Mouse (Mus musculus): Measurements from ENCODE around the gene Ogg1. TPM values are rescaled to one million over a fixed set of nuclear protein-coding genes. Genes with fewer than 3 reads are reported as not detected.

Gene Ogg1
- 12.8 TPM for polyA plus RNA-seq (2017; shearing (Covaris generic))

DNA sequence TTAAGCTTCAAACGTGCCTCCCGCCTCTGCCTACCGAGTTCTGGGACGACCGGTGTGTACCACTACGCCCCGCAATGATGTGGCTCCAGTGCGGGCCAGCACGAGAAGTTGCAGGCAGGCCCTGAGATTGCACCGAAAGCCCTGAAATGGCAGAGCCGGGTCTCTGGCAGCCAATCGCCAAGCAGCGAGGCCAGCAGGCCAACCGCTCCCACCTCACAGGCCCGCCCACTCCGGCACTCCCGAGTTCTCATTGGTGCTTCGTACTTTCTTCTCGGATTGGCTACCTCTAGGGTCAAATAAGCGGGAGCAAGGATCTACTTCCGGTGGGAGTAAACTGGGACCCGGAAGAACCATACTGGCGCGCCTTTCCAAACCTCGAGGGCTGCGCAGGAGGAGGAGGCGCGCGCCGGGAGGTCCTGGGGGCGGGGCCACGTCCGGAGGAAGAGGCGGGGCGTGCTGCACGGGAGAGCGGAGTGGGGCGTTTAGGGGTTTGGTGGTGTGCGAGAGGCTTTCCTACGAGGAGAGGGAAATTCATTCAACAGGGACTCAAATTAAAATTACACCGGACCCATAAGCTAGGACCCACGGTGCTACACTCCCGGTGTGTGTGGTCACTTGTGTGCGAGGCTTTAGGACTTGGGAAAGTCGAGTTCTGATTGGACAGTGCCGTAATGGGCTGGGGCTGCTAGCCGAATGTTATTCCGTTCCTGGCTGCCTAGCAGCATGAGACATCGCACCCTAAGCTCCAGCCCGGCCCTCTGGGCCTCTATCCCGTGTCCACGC lies at the start of gene Ogg1:
Gene Ogg1 (plus strand): TSS at position 440 of the 783 bp plus-strand sequence.

DNA sequence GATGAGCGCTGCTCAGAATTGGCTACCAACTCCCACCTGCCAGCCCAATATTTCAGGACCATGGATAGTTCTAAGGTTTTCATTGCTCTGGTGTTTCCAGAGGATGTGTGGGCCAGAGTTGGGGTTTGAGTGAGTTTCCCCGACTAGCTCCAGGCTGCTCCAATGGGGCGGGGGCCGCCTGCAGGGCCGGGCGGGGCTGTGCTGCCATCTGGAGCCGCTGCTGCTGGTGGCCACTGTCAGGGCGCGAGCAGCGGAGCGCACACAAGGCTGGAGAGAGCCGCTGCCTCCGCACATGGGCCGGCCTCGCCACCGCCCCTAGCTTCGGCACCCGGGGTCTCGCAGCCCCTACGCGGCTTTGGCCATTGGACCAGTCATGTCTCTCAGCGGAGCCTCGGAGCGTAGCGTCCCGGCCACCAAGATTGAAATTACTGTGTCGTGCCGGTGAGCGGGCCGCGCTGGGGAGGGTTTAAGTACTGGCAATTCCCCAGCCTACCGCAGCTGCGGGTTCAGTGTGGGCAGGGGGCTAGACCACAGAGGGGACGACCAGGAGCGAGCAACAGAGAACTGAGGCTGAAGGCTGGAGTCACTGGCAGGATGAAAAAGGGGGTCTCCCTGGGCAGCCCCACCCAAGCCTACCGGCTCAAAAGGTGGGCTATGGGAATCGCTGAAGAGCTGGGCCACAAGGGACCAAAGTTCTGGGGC lies 44.5 kb upstream of the Ogg1 start, which contains the start of gene Cpne9:
Gene Cpne9 (plus strand): TSS at position 207 of the 702 bp plus-strand sequence.

GRCm38 (mm10) chr6:113306986-113307349 lies 19.8 kb upstream of the Ogg1 start, which contains the start of gene Brpf1:
TSS of gene Brpf1 (plus strand) at chr6:113307137.

GRCm38 (mm10) chr6:113343177-113344092 lies 16.7 kb downstream of the Ogg1 start, which contains the start of gene Camk1:
TSS of gene Camk1 (minus strand) at chr6:113343984.

DNA sequence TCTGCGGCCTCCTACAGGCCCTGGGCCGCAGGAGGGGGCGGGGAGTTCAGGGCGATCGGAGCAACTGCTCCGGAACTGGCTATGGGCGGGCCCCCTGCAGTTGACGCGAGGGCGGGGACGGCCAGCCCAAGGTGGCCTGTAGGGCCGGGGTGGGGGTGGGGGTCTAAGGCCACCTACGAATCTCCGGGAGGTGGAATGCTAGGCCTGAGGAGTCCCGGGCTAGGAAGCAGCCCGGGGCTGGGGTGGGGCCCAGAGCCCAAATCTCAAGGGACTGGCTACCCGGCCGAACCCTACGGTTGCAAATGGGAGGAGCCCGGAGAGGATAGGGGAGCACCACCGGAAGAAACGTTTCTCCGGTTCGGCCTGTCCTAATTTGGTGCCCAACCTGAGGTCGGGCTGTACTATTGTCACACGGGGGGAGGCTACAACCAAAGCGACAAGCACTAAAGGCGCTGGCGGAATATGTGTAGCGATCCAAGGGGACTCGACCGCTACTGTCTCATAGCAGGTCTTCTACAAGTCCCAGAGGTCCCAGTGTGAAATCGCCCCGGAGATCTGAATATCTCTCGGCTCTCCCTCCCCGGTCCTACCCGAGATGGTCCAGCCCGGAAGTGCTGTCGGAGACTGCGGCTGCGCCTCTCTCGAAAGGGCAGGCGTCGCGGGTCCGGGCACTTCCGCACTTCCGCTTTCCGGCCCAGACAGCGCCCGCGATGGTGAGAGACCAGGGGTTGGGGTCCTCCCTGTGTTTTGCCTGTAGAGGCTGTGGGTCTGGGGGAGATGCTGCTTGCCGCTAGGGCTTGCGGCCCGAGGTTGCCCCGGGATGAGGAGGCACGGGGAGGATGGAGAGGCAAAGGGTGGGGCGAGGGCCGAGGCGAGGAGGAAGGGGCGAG lies 51.0 kb downstream of the Ogg1 start, which contains the start of the genes Tada3 and Arpc4:
Gene Tada3 (minus strand): TSS at position 388 of the 890 bp plus-strand sequence.
Gene Arpc4 (plus strand): TSS at position 620 of the 890 bp plus-strand sequence.

Other genes starting within 250 kb of the Ogg1 start
- gene Setd5, start 249.6 kb upstream of the Ogg1 start, polyA plus RNA-seq (2017; shearing (Covaris generic)) = 60.6 TPM
- 0.57 TPM for gene Lhfpl4, start 131.6 kb upstream of the Ogg1 start, polyA plus RNA-seq (2017; shearing (Covaris generic))
- 38.3 TPM for gene Mtmr14, start 89.1 kb upstream of the Ogg1 start, polyA plus RNA-seq (2017; shearing (Covaris generic))
- 0.13 TPM for gene Cpne9, start 44.7 kb upstream of the Ogg1 start, polyA plus RNA-seq (2017; shearing (Covaris generic))
- 42.7 TPM for gene Brpf1, start 19.8 kb upstream of the Ogg1 start, polyA plus RNA-seq (2017; shearing (Covaris generic))
- 3.2 TPM for gene Camk1, start 17.0 kb downstream of the Ogg1 start, polyA plus RNA-seq (2017; shearing (Covaris generic))
- gene Tada3, start 50.9 kb downstream of the Ogg1 start, polyA plus RNA-seq (2017; shearing (Covaris generic)) = 73.2 TPM
- gene Arpc4, start 51.1 kb downstream of the Ogg1 start, polyA plus RNA-seq (2017; shearing (Covaris generic)) = 625 TPM
- 17.0 TPM for gene Ttll3, start 62.3 kb downstream of the Ogg1 start, polyA plus RNA-seq (2017; shearing (Covaris generic))
- gene Rpusd3, start 92.4 kb downstream of the Ogg1 start, polyA plus RNA-seq (2017; shearing (Covaris generic)) = 13.1 TPM
- not detected for gene Cidec, start 108.8 kb downstream of the Ogg1 start, polyA plus RNA-seq (2017; shearing (Covaris generic))
- gene Jagn1, start 115.6 kb downstream of the Ogg1 start, polyA plus RNA-seq (2017; shearing (Covaris generic)) = 60.5 TPM
- not detected for gene Il17re, start 131.5 kb downstream of the Ogg1 start, polyA plus RNA-seq (2017; shearing (Covaris generic))
- 0.26 TPM for gene Il17rc, start 144.5 kb downstream of the Ogg1 start, polyA plus RNA-seq (2017; shearing (Covaris generic))
- 12.7 TPM for gene Creld1, start 156.3 kb downstream of the Ogg1 start, polyA plus RNA-seq (2017; shearing (Covaris generic))
- gene Prrt3, start 175.0 kb downstream of the Ogg1 start, polyA plus RNA-seq (2017; shearing (Covaris generic)) = 0.33 TPM
- 104 TPM for gene Emc3, start 204.7 kb downstream of the Ogg1 start, polyA plus RNA-seq (2017; shearing (Covaris generic))
- gene Fancd2, start 204.7 kb downstream of the Ogg1 start, polyA plus RNA-seq (2017; shearing (Covaris generic)) = 2.4 TPM

Measured in activated CD4-positive, CD25-positive, alpha-beta regulatory T cell, adult 9 weeks (primary cell).